Mouse (Mus musculus) embryonic facial prominence, embryonic 12.5 days (tissue): ENCODE measurements around the gene Uqcrh. TPM values are rescaled to one million over a fixed set of nuclear protein-coding genes. Genes with fewer than 3 reads are reported as not detected.

ENCODE experiments used
- ATAC-seq: fragments of 200-750 bp; cut with Nextera tagmentation; 2 replicates; pipeline ENCODE4 v1.8.0; 2017; ENCODE audit not compliant: insufficient number of reproducible peaks, insufficient read depth, low FRiP score, low TSS enrichment
- H3K27ac ChIP-seq: fragments of 300-500 bp; sonication (generic); 2 replicates; pipeline ENCODE4 v1.5.1; 2016; ENCODE audit warnings: mild to moderate bottlenecking
- H3K27me3 ChIP-seq: fragments of 300-500 bp; sonication (generic); 2 replicates; pipeline ENCODE4 v1.6.1; 2016; ENCODE audit warnings: mild to moderate bottlenecking, moderate library complexity
- H3K36me3 ChIP-seq: fragments of 300-500 bp; sonication (generic); 2 replicates; pipeline ENCODE4 v1.6.1; 2016; ENCODE audit warnings: mild to moderate bottlenecking
- H3K4me1 ChIP-seq: fragments of 300-500 bp; sonication (generic); 2 replicates; pipeline ENCODE4 v1.6.1; 2016
- H3K4me2 ChIP-seq: fragments of 300-500 bp; sonication (generic); replicated peaks from 2 replicates; pipeline ENCODE4 v1.6.1; 2016; ENCODE audit warnings: mild to moderate bottlenecking, moderate library complexity
- H3K4me3 ChIP-seq: fragments of 300-500 bp; sonication (generic); 2 replicates; pipeline ENCODE4 v1.5.1; 2016; ENCODE audit warnings: mild to moderate bottlenecking
- H3K9ac ChIP-seq: fragments of 300-500 bp; sonication (generic); 2 replicates; pipeline ENCODE4 v1.6.1; 2016; ENCODE audit warnings: mild to moderate bottlenecking, moderate library complexity
- H3K9me3 ChIP-seq: fragments of 300-500 bp; sonication (generic); 2 replicates; pipeline ENCODE4 v1.6.1; 2016; ENCODE audit warnings: mild to moderate bottlenecking, moderate library complexity
- WGBS: fragments of 180-500 bp; shearing (Covaris S2); methylation state at CpG from one replicate; pipeline ENCODE4 v1.1.7; 2016; 5-methylcytosine and 5-hydroxymethylcytosine counted together
- polyA plus RNA-seq: library from polyadenylated mRNA; unstranded; fragments of >200 nt; fragmentation: Nextera tagmentation; extraction: Ambion mirVana; gene quantifications from 2 replicates; pipeline ENCODE4 v1.2.1, GENCODE M21; 2016

Gene Uqcrh
- polyA plus RNA-seq, 1 experiment from 2014 or later: 407 TPM

GRCm38 (mm10) chr4:116077240-116078095 lies 2.6 kb upstream of the Uqcrh start:
- Histone ChIP-seq H3K9ac (peak overlapping the region; percentile 97), H3K4me1 (peaks cover 28% of the 10 kb centered on the region), H3K27ac (peak overlapping the region; percentile 98), H3K9me3 (no peaks in the 10 kb centered on the region), H3K36me3 (peaks cover 29% of the 10 kb centered on the region), H3K4me3 (peak overlapping the region; percentile 91), H3K4me2 (peak overlapping the region; percentile 87), H3K27me3 (no peaks in the 10 kb centered on the region)
- ATAC-seq: no peak
- 64% methylated on average over 3 of the region's 3 CpGs for WGBS

GRCm38 (mm10) chr4:116076369-116077231 lies 1.7 kb upstream of the Uqcrh start:
- Histone ChIP-seq H3K9me3 (no peaks in the 10 kb centered on the region), H3K27me3 (no peaks in the 10 kb centered on the region), H3K9ac (peak overlapping the region; percentile 97), H3K27ac (peak overlapping the region; percentile 98), H3K36me3 (peaks cover 22% of the 10 kb centered on the region), H3K4me3 (peak overlapping the region; percentile 91), H3K4me2 (peak overlapping the region; percentile 87), H3K4me1 (peaks cover 28% of the 10 kb centered on the region)
- peak; percentile 44; the same call in 1 of the 2 replicates for ATAC-seq
- WGBS: 4% methylated on average over 37 of the region's 37 CpGs

GRCm38 (mm10) chr4:116075631-116076368 lies 929 bp upstream of the Uqcrh start:
- Histone ChIP-seq H3K9me3 (no peaks in the 10 kb centered on the region), H3K4me2 (peak overlapping the region; percentile 87), H3K27me3 (no peaks in the 10 kb centered on the region), H3K4me3 (peak overlapping the region; percentile 91), H3K4me1 (peaks cover 28% of the 10 kb centered on the region), H3K27ac (peak overlapping the region; percentile 98), H3K9ac (peak overlapping the region; percentile 97), H3K36me3 (peaks cover 14% of the 10 kb centered on the region)
- under 1% methylated on average over 69 of the region's 77 CpGs for WGBS
- ATAC-seq: peak; percentile 74

- WGBS: under 1% methylated on average over 8 of the region's 8 CpGs
- Histone ChIP-seq H3K36me3 (peaks cover 11% of the 10 kb centered on the region), H3K4me2 (peak overlapping the region; percentile 75), H3K4me3 (peak overlapping the region; percentile 91), H3K9ac (peak overlapping the region; percentile 97), H3K9me3 (no peaks in the 10 kb centered on the region), H3K27me3 (no peaks in the 10 kb centered on the region), H3K4me1 (peaks cover 28% of the 10 kb centered on the region), H3K27ac (no peak overlapping the region)
- ATAC-seq: no peak
Observed at GRCm38 (mm10) chr4:116074145-116074675, 661 bp downstream of the Uqcrh start.

GRCm38 (mm10) chr4:116073146-116073545 lies 1.7 kb downstream of the Uqcrh start:
- H3K36me3 ChIP-seq: peaks cover 20% of the 10 kb centered on the region
- no peaks in the 10 kb centered on the region for H3K9me3 ChIP-seq
- no peaks in the 10 kb centered on the region for H3K27me3 ChIP-seq
- no peak for ATAC-seq
- H3K4me3 ChIP-seq: no peak overlapping the region
- peak overlapping the region; percentile 1 for H3K4me2 ChIP-seq
- H3K4me1 ChIP-seq: peaks cover 28% of the 10 kb centered on the region
- H3K27ac ChIP-seq: no peak overlapping the region
- H3K9ac ChIP-seq: no peak overlapping the region
- WGBS: 54% methylated on average over 4 of the region's 4 CpGs

- Histone ChIP-seq H3K27ac (no peak overlapping the region), H3K9me3 (no peaks in the 10 kb centered on the region), H3K9ac (no peak overlapping the region), H3K4me2 (no peak overlapping the region), H3K36me3 (peaks cover 45% of the 10 kb centered on the region), H3K4me3 (no peak overlapping the region), H3K27me3 (no peaks in the 10 kb centered on the region), H3K4me1 (peaks cover 15% of the 10 kb centered on the region)
- 76% methylated on average over 6 of the region's 6 CpGs for WGBS
- ATAC-seq: no peak
Observed at GRCm38 (mm10) chr4:116070116-116070515, 4.8 kb downstream of the Uqcrh start.

- WGBS: 56% methylated on average over 1 of the region's 1 CpGs
- Histone ChIP-seq H3K9me3 (no peaks in the 10 kb centered on the region), H3K4me1 (no peaks in the 10 kb centered on the region), H3K36me3 (peaks cover 33% of the 10 kb centered on the region), H3K4me2 (no peak overlapping the region), H3K9ac (no peak overlapping the region), H3K27ac (no peak overlapping the region), H3K27me3 (no peaks in the 10 kb centered on the region), H3K4me3 (no peak overlapping the region)
- no peak for ATAC-seq
Observed at GRCm38 (mm10) chr4:116063855-116064254, 11.0 kb downstream of the Uqcrh start.

- Histone ChIP-seq H3K9ac (no peak overlapping the region), H3K36me3 (no peaks in the 10 kb centered on the region), H3K4me1 (no peaks in the 10 kb centered on the region), H3K27me3 (no peaks in the 10 kb centered on the region), H3K4me2 (no peak overlapping the region), H3K9me3 (no peaks in the 10 kb centered on the region), H3K27ac (no peak overlapping the region), H3K4me3 (no peak overlapping the region)
- 76% methylated on average over 5 of the region's 5 CpGs for WGBS
- no peak for ATAC-seq
Observed at GRCm38 (mm10) chr4:116059012-116059726, 15.7 kb downstream of the Uqcrh start.

GRCm38 (mm10) chr4:116057559-116057958 lies 17.3 kb downstream of the Uqcrh start:
- Histone ChIP-seq H3K4me1 (peaks cover 2% of the 10 kb centered on the region; the same call in 1 of the 2 replicates), H3K36me3 (no peaks in the 10 kb centered on the region), H3K4me2 (no peak overlapping the region), H3K27me3 (no peaks in the 10 kb centered on the region), H3K9me3 (no peaks in the 10 kb centered on the region), H3K9ac (no peak overlapping the region), H3K4me3 (no peak overlapping the region), H3K27ac (no peak overlapping the region)
- 0% methylated on average over 1 of the region's 1 CpGs for WGBS
- no peak for ATAC-seq

- ATAC-seq: peak; percentile 95
- WGBS: under 1% methylated on average over 35 of the region's 35 CpGs
- peaks cover 4% of the 10 kb centered on the region; the same call in 1 of the 2 replicates for H3K4me1 ChIP-seq
Observed at GRCm38 (mm10) chr4:116053399-116053961, 21.4 kb downstream of the Uqcrh start, which contains the start of gene Nsun4. TSS of gene Nsun4 (minus strand) at chr4:116053876.

More at GRCm38 (mm10) chr4:116053399-116053961, 21.4 kb downstream of the Uqcrh start, which contains the start of gene Nsun4:
- Histone ChIP-seq H3K9me3 (no peaks in the 10 kb centered on the region), H3K4me3 (peak within 1 kb of the TSS; percentile 54), H3K9ac (peak within 1 kb of the TSS; percentile 50), H3K27me3 (no peaks in the 10 kb centered on the region), H3K27ac (peak within 1 kb of the TSS; percentile 86), H3K36me3 (no peaks in the 10 kb centered on the region), H3K4me2 (peak within 1 kb of the TSS; percentile 79)
